Mouse (Mus musculus) lung, postnatal 0 days (tissue): ENCODE measurements at regions not wholly inside any gene's neighbourhood (a gene's known extent, or its start where the extent isn't known, plus 50 kb on each side); places are given as distances from the start of the nearest gene placed in this dataset.

Source experiments
- ATAC-seq: fragments of 200-750 bp; cut with Nextera tagmentation; 2 replicates; pipeline ENCODE4 v1.8.0; 2017; ENCODE audit warnings: moderate library complexity
- DNase-seq: peaks from one replicate; pipeline ENCODE4 v3.0.0-alpha.2; 2016; ENCODE audit warnings: low spot score
- H3K27ac ChIP-seq: fragments of 300-500 bp; sonication (generic); 2 replicates; pipeline ENCODE4 v1.5.1; 2014; ENCODE audit warnings: antibody characterized with exemption, mild to moderate bottlenecking, low read length, mixed read lengths
- H3K27me3 ChIP-seq: fragments of 300-500 bp; sonication (generic); replicated peaks from 2 replicates; pipeline ENCODE4 v1.6.1; 2014; ENCODE audit warnings: low read length, mixed read lengths; ENCODE audit not compliant: insufficient read depth
- H3K36me3 ChIP-seq: fragments of 300-500 bp; sonication (generic); 2 replicates; pipeline ENCODE4 v1.6.1; 2014; ENCODE audit warnings: low read length, mixed read lengths; ENCODE audit not compliant: insufficient read depth
- H3K4me1 ChIP-seq: fragments of 300-500 bp; sonication (generic); 2 replicates; pipeline ENCODE4 v1.6.1; 2014; ENCODE audit warnings: antibody characterized with exemption, low read depth, low read length, mixed read lengths; ENCODE audit not compliant: insufficient read depth
- H3K4me2 ChIP-seq: fragments of 300-500 bp; sonication (generic); replicated peaks from 2 replicates; pipeline ENCODE4 v1.6.1; 2014; ENCODE audit warnings: low read depth, mild to moderate bottlenecking, low read length, moderate library complexity, mixed read lengths
- H3K4me3 ChIP-seq: fragments of 300-500 bp; sonication (generic); 2 replicates; pipeline ENCODE4 v1.5.1; 2014; ENCODE audit warnings: low read depth, low read length
- H3K9ac ChIP-seq: fragments of 300-500 bp; sonication (generic); replicated peaks from 2 replicates; pipeline ENCODE4 v1.6.1; 2014; ENCODE audit warnings: low read depth, mild to moderate bottlenecking
- H3K9me3 ChIP-seq: fragments of 300-500 bp; sonication (generic); 2 replicates; pipeline ENCODE4 v1.6.1; 2016; ENCODE audit warnings: low read length, mixed read lengths
- CTCF ChIP-seq: IDR thresholded peaks from 2 replicates; pipeline ENCODE4 v1.5.1; 2016; ENCODE audit warnings: antibody characterized with exemption, mild to moderate bottlenecking
- EP300 ChIP-seq: IDR thresholded peaks from 2 replicates; pipeline ENCODE4 v1.6.1; 2016; ENCODE audit warnings: antibody characterized with exemption, mild to moderate bottlenecking, control low read depth
- WGBS: fragments of 180-500 bp; shearing (Covaris S2); extraction: QIAGEN DNeasy Blood & Tissue Kit; methylation state at CpG from one replicate; pipeline ENCODE4 v1.1.7; 2014; 5-methylcytosine and 5-hydroxymethylcytosine counted together

- TF ChIP-seq EP300 (no peak), CTCF (no peak)
- Histone ChIP-seq H3K4me1 (peaks cover 5% of the 10 kb centered on the region; the same call in 1 of the 2 replicates), H3K4me3 (no peak overlapping the region), H3K36me3 (no peaks in the 10 kb centered on the region), H3K9ac (no peak overlapping the region), H3K27me3 (no peaks in the 10 kb centered on the region), H3K27ac (no peak overlapping the region), H3K9me3 (no peaks in the 10 kb centered on the region), H3K4me2 (no peak overlapping the region)
- 47% methylated on average over 9 of the region's 9 CpGs for WGBS
- ATAC-seq (no peak), DNase-seq (peak; percentile 10)
These were observed 165.5 kb upstream of the Egflam start for GRCm38 (mm10) chr15:7563726-7564125.

- Histone ChIP-seq H3K9me3 (no peaks in the 10 kb centered on the region), H3K4me1 (no peaks in the 10 kb centered on the region), H3K36me3 (no peaks in the 10 kb centered on the region), H3K9ac (no peak overlapping the region), H3K27me3 (no peaks in the 10 kb centered on the region), H3K4me2 (no peak overlapping the region), H3K4me3 (no peak overlapping the region), H3K27ac (no peak overlapping the region)
- ATAC-seq (no peak), DNase-seq (no peak)
- TF ChIP-seq CTCF (no peak), EP300 (no peak)
- 94% methylated on average over 1 of the region's 1 CpGs for WGBS
These were observed 174.0 kb upstream of the Egflam start for GRCm38 (mm10) chr15:7572221-7572620.

- no peak overlapping the region for H3K27ac ChIP-seq
- H3K4me3 ChIP-seq: no peak overlapping the region
- 66% methylated on average over 3 of the region's 3 CpGs for WGBS
- H3K36me3 ChIP-seq: no peaks in the 10 kb centered on the region
- ATAC-seq (peak; percentile 54; the same call in 1 of the 2 replicates), DNase-seq (peak; percentile 47)
- H3K4me2 ChIP-seq: no peak overlapping the region
- no peak overlapping the region for H3K9ac ChIP-seq
- no peaks in the 10 kb centered on the region for H3K4me1 ChIP-seq
- H3K27me3 ChIP-seq: no peaks in the 10 kb centered on the region
- no peaks in the 10 kb centered on the region for H3K9me3 ChIP-seq
- TF ChIP-seq EP300 (no peak), CTCF (no peak)
These were observed 176.1 kb upstream of the Egflam start for GRCm38 (mm10) chr15:7574264-7574663.

- H3K36me3 ChIP-seq: no peaks in the 10 kb centered on the region
- peak; percentile 52 for DNase-seq
- no peaks in the 10 kb centered on the region for H3K4me1 ChIP-seq
- WGBS: 35% methylated on average over 2 of the region's 2 CpGs
- no peaks in the 10 kb centered on the region for H3K9me3 ChIP-seq
- H3K27me3 ChIP-seq: no peaks in the 10 kb centered on the region
- H3K4me3 ChIP-seq: no peak overlapping the region
- TF ChIP-seq CTCF: no peak
- no peak overlapping the region for H3K27ac ChIP-seq
- no peak overlapping the region for H3K9ac ChIP-seq
- ATAC-seq: peak; percentile 37; the same call in 1 of the 2 replicates
- no peak overlapping the region; the same call in 1 of the 2 replicates for H3K4me2 ChIP-seq
These were observed 176.6 kb upstream of the Egflam start for GRCm38 (mm10) chr15:7574811-7575210.

- H3K27ac ChIP-seq: no peak overlapping the region
- no peaks in the 10 kb centered on the region for H3K4me1 ChIP-seq
- H3K9me3 ChIP-seq: no peaks in the 10 kb centered on the region
- WGBS: 44% methylated on average over 3 of the region's 3 CpGs
- no peaks in the 10 kb centered on the region for H3K36me3 ChIP-seq
- H3K4me3 ChIP-seq: no peak overlapping the region
- H3K27me3 ChIP-seq: no peaks in the 10 kb centered on the region
- TF ChIP-seq EP300: no peak
- TF ChIP-seq CTCF: no peak
- H3K4me2 ChIP-seq: no peak overlapping the region
- H3K9ac ChIP-seq: no peak overlapping the region
- ATAC-seq: no peak
- no peak for DNase-seq
These were observed 180.2 kb upstream of the Egflam start for GRCm38 (mm10) chr15:7578439-7578838.

- no peak for TF ChIP-seq EP300
- no peak for TF ChIP-seq CTCF
- Histone ChIP-seq H3K4me1 (no peaks in the 10 kb centered on the region), H3K9me3 (no peaks in the 10 kb centered on the region), H3K4me3 (no peak overlapping the region), H3K27ac (no peak overlapping the region), H3K9ac (no peak overlapping the region), H3K4me2 (no peak overlapping the region), H3K27me3 (no peaks in the 10 kb centered on the region), H3K36me3 (no peaks in the 10 kb centered on the region)
- 88% methylated on average over 3 of the region's 3 CpGs for WGBS
- no peak for ATAC-seq
- DNase-seq: no peak
These were observed 189.0 kb upstream of the Egflam start for GRCm38 (mm10) chr15:7587210-7587609.

- DNase-seq: no peak
- Histone ChIP-seq H3K27ac (no peak overlapping the region), H3K36me3 (no peaks in the 10 kb centered on the region), H3K27me3 (no peaks in the 10 kb centered on the region), H3K4me2 (no peak overlapping the region), H3K9ac (no peak overlapping the region), H3K9me3 (no peaks in the 10 kb centered on the region), H3K4me1 (no peaks in the 10 kb centered on the region), H3K4me3 (no peak overlapping the region)
- no peak for TF ChIP-seq CTCF
- TF ChIP-seq EP300: no peak
- ATAC-seq: no peak
These were observed 193.3 kb upstream of the Egflam start for GRCm38 (mm10) chr15:7591486-7591885.
